Mouse (Mus musculus) limb, embryonic 12.5 days (tissue): ENCODE data around the gene Mrpl24. TPM values are rescaled to one million over a fixed set of nuclear protein-coding genes. Genes with fewer than 3 reads are reported as not detected.
"Not testable (repeated sequence)": the region's sequence is repeated elsewhere in the genome, so short reads cannot be mapped to it uniquely, and the experiment has no call there.

Experiments
- ATAC-seq: fragments of 200-750 bp; cut with Nextera tagmentation; 2 replicates; pipeline ENCODE4 v1.8.0; 2017; ENCODE audit warnings: low read depth, moderate TSS enrichment; ENCODE audit not compliant: insufficient number of reproducible peaks, insufficient read depth, low FRiP score, low TSS enrichment
- H3K27ac ChIP-seq: fragments of 300-500 bp; sonication (generic); 2 replicates; pipeline ENCODE4 v1.5.1; 2016; ENCODE audit warnings: mild to moderate bottlenecking, moderate library complexity
- H3K27me3 ChIP-seq: fragments of 300-500 bp; sonication (generic); 2 replicates; pipeline ENCODE4 v1.6.1; 2016; ENCODE audit warnings: mild to moderate bottlenecking, moderate library complexity
- H3K36me3 ChIP-seq: fragments of 300-500 bp; sonication (generic); 2 replicates; pipeline ENCODE4 v1.6.1; 2016; ENCODE audit warnings: mild to moderate bottlenecking, moderate library complexity
- H3K4me1 ChIP-seq: fragments of 300-500 bp; sonication (generic); replicated peaks from 2 replicates; pipeline ENCODE4 v1.6.1; 2016
- H3K4me2 ChIP-seq: fragments of 300-500 bp; sonication (generic); 2 replicates; pipeline ENCODE4 v1.6.1; 2016; ENCODE audit warnings: mild to moderate bottlenecking, moderate library complexity
- H3K4me3 ChIP-seq: fragments of 300-500 bp; sonication (generic); replicated peaks from 2 replicates; pipeline ENCODE4 v1.5.1; 2016; ENCODE audit warnings: mild to moderate bottlenecking
- H3K9ac ChIP-seq: fragments of 300-500 bp; sonication (generic); replicated peaks from 2 replicates; pipeline ENCODE4 v1.6.1; 2016; ENCODE audit warnings: mild to moderate bottlenecking, moderate library complexity
- H3K9me3 ChIP-seq: fragments of 300-500 bp; sonication (generic); 2 replicates; pipeline ENCODE4 v1.6.1; 2016; ENCODE audit warnings: mild to moderate bottlenecking, moderate library complexity
- WGBS: fragments of 180-500 bp; shearing (Covaris S2); methylation state at CpG from one replicate; pipeline ENCODE4 v1.1.7; 2016; 5-methylcytosine and 5-hydroxymethylcytosine counted together
- polyA plus RNA-seq: library from polyadenylated mRNA; unstranded; fragments of >200 nt; fragmentation: Nextera tagmentation; extraction: Ambion mirVana; gene quantifications from 2 replicates; pipeline ENCODE4 v1.2.1, GENCODE M21; 2016

The Mrpl24 gene
- polyA plus RNA-seq, 1 experiment from 2014 or later, result 85.9 TPM

GRCm38 (mm10) chr3:87899776-87900175, 19.5 kb upstream of the Mrpl24 start:
- H3K4me2 ChIP-seq, result no peak overlapping the region
- no peaks in the 10 kb centered on the region for H3K9me3 ChIP-seq
- H3K4me1 ChIP-seq, result peaks cover 3% of the 10 kb centered on the region; the same call in 1 of the 2 replicates
- H3K27ac ChIP-seq, result no peak overlapping the region
- no peaks in the 10 kb centered on the region for H3K36me3 ChIP-seq
- WGBS, result 81% methylated on average over 3 of the region's 3 CpGs
- no peaks in the 10 kb centered on the region for H3K27me3 ChIP-seq
- H3K4me3 ChIP-seq, result no peak overlapping the region
- no peak overlapping the region for H3K9ac ChIP-seq
- no peak for ATAC-seq

- 47% methylated on average over 1 of the region's 1 CpGs for WGBS
- Histone ChIP-seq H3K36me3 (no peaks in the 10 kb centered on the region), H3K4me3 (no peak overlapping the region), H3K9ac (no peak overlapping the region), H3K27ac (no peak overlapping the region), H3K27me3 (no peaks in the 10 kb centered on the region), H3K9me3 (no peaks in the 10 kb centered on the region), H3K4me1 (peaks cover 3% of the 10 kb centered on the region; the same call in 1 of the 2 replicates), H3K4me2 (no peak overlapping the region)
- ATAC-seq, result no peak
Observed at GRCm38 (mm10) chr3:87901036-87901624, 18.2 kb upstream of the Mrpl24 start.

- not testable (repeated sequence) for H3K36me3 ChIP-seq, H3K4me1 ChIP-seq, H3K4me3 ChIP-seq, ATAC-seq, H3K4me2 ChIP-seq, H3K27me3 ChIP-seq, H3K9me3 ChIP-seq, H3K9ac ChIP-seq, H3K27ac ChIP-seq
- 79% methylated on average over 6 of the region's 6 CpGs for WGBS
Observed at GRCm38 (mm10) chr3:87901959-87902358, 17.3 kb upstream of the Mrpl24 start.

- Histone ChIP-seq H3K4me3 (no peak overlapping the region), H3K27me3 (no peaks in the 10 kb centered on the region), H3K4me2 (no peak overlapping the region), H3K27ac (peak overlapping the region; percentile 70), H3K36me3 (no peaks in the 10 kb centered on the region), H3K4me1 (peaks cover 16% of the 10 kb centered on the region), H3K9ac (no peak overlapping the region), H3K9me3 (no peaks in the 10 kb centered on the region)
- 38% methylated on average over 5 of the region's 5 CpGs for WGBS
- ATAC-seq, result no peak
Observed at GRCm38 (mm10) chr3:87903821-87904220, 15.5 kb upstream of the Mrpl24 start.

GRCm38 (mm10) chr3:87905880-87906485, 13.3 kb upstream of the Mrpl24 start, which contains the start of gene Hdgf:
Gene Hdgf, plus strand, starts transcription at chr3:87906321.
- Histone ChIP-seq H3K27ac (peak within 1 kb of the TSS; percentile 96), H3K36me3 (no peaks in the 10 kb centered on the region), H3K9me3 (no peaks in the 10 kb centered on the region), H3K4me1 (peaks cover 38% of the 10 kb centered on the region), H3K4me3 (peak within 1 kb of the TSS; percentile 98), H3K4me2 (peak within 1 kb of the TSS; percentile 94), H3K27me3 (no peaks in the 10 kb centered on the region), H3K9ac (peak within 1 kb of the TSS; percentile 97)
- ATAC-seq, result peak; percentile 88
- WGBS, result under 1% methylated on average over 54 of the region's 57 CpGs

- Histone ChIP-seq H3K9ac (peak overlapping the region; percentile 97), H3K4me1 (peaks cover 42% of the 10 kb centered on the region), H3K9me3 (no peaks in the 10 kb centered on the region), H3K4me2 (peak overlapping the region; percentile 94), H3K4me3 (peak overlapping the region; percentile 98), H3K36me3 (no peaks in the 10 kb centered on the region), H3K27me3 (no peaks in the 10 kb centered on the region), H3K27ac (peak overlapping the region; percentile 96)
- WGBS, result under 1% methylated on average over 42 of the region's 47 CpGs
- no peak for ATAC-seq
Observed at GRCm38 (mm10) chr3:87906601-87906980, 12.7 kb upstream of the Mrpl24 start.

- WGBS, result under 1% methylated on average over 27 of the region's 27 CpGs
- H3K36me3 ChIP-seq, result no peaks in the 10 kb centered on the region
Observed at GRCm38 (mm10) chr3:87906981-87907857, 12.1 kb upstream of the Mrpl24 start.

GRCm38 (mm10) chr3:87907906-87908305, 11.4 kb upstream of the Mrpl24 start:
- Histone ChIP-seq H3K36me3 (peaks cover under 1% of the 10 kb centered on the region; the same call in 1 of the 2 replicates), H3K4me1 (peaks cover 42% of the 10 kb centered on the region), H3K4me2 (peak overlapping the region; percentile 94), H3K27me3 (no peaks in the 10 kb centered on the region), H3K9me3 (no peaks in the 10 kb centered on the region), H3K9ac (peak overlapping the region; percentile 97), H3K27ac (peak overlapping the region; percentile 96), H3K4me3 (peak overlapping the region; percentile 98)
- no peak for ATAC-seq
- WGBS, result 3% methylated on average over 1 of the region's 1 CpGs

More at GRCm38 (mm10) chr3:87906981-87907857, 12.1 kb upstream of the Mrpl24 start:
- H3K4me3 ChIP-seq, result peak overlapping the region; percentile 98
- ATAC-seq, result no peak
- H3K27ac ChIP-seq, result peak overlapping the region; percentile 96
- H3K9me3 ChIP-seq, result no peaks in the 10 kb centered on the region
- H3K9ac ChIP-seq, result peak overlapping the region; percentile 97
- H3K4me1 ChIP-seq, result peaks cover 42% of the 10 kb centered on the region
- no peaks in the 10 kb centered on the region for H3K27me3 ChIP-seq
- peak overlapping the region; percentile 94 for H3K4me2 ChIP-seq

- 81% methylated on average over 2 of the region's 2 CpGs for WGBS
- Histone ChIP-seq H3K36me3 (peaks cover 15% of the 10 kb centered on the region), H3K9me3 (no peaks in the 10 kb centered on the region), H3K4me1 (peaks cover 39% of the 10 kb centered on the region), H3K9ac (no peak overlapping the region), H3K27me3 (no peaks in the 10 kb centered on the region), H3K4me2 (peak overlapping the region; percentile 94), H3K4me3 (peak overlapping the region; percentile 38; the same call in 1 of the 2 replicates), H3K27ac (peak overlapping the region; percentile 84)
- ATAC-seq, result no peak
Observed at GRCm38 (mm10) chr3:87909381-87909780, 9.9 kb upstream of the Mrpl24 start.

- H3K36me3 ChIP-seq, result peaks cover 20% of the 10 kb centered on the region
- H3K9ac ChIP-seq, result peak overlapping the region; percentile 53; the same call in 1 of the 2 replicates
- WGBS, result 2% methylated on average over 4 of the region's 4 CpGs
Observed at GRCm38 (mm10) chr3:87909874-87910273, 9.4 kb upstream of the Mrpl24 start.

More at GRCm38 (mm10) chr3:87909874-87910273, 9.4 kb upstream of the Mrpl24 start:
- no peak for ATAC-seq
- H3K4me3 ChIP-seq, result peak overlapping the region; percentile 38
- no peaks in the 10 kb centered on the region for H3K9me3 ChIP-seq
- peak overlapping the region; percentile 84 for H3K27ac ChIP-seq
- no peaks in the 10 kb centered on the region for H3K27me3 ChIP-seq
- peaks cover 39% of the 10 kb centered on the region for H3K4me1 ChIP-seq
- peak overlapping the region; percentile 94 for H3K4me2 ChIP-seq
